Mouse (Mus musculus): ENCODE results near the gene Btbd17. TPM values are rescaled to one million over a fixed set of nuclear protein-coding genes. Genes with fewer than 3 reads are reported as not detected.
A peak's percentile ranks its signal among the peaks of the same experiment; 100 is the strongest.

Btbd17 gene
- polyA plus RNA-seq (2015; fragmentation: Nextera tagmentation; extraction: Ambion mirVana) = 1.4 and 1.5 TPM in 2 replicates

GRCm38 (mm10) chr11:114795848-114796322 is at the start of gene Btbd17:
TSS of gene Btbd17 (minus strand) at chr11:114795945.
- H3K9ac ChIP-seq = no peak within 1 kb of the TSS

GRCm38 (mm10) chr11:114844464-114845220 is 48.9 kb upstream of the Btbd17 start:
- ATAC-seq = 0 out of 2 replicates have a peak, but pooled peaks have one; percentile 11
- 61% methylated on average over 7 of the region's 7 CpGs for WGBS
- no peak overlapping the region for H3K9ac ChIP-seq
- H3K36me3 ChIP-seq = no peaks in the 10 kb centered on the region
- no peak overlapping the region for H3K27ac ChIP-seq
- no peak overlapping the region for H3K4me2 ChIP-seq (replicated peaks)
- no peaks in the 10 kb centered on the region for H3K9me3 ChIP-seq
- no peak overlapping the region for H3K4me3 ChIP-seq (replicated peaks)
- H3K4me1 ChIP-seq (replicated peaks) = peaks cover 15% of the 10 kb centered on the region
- no peaks in the 10 kb centered on the region for H3K27me3 ChIP-seq (replicated peaks)

More at GRCm38 (mm10) chr11:114795848-114796322, at the start of gene Btbd17:
- Histone ChIP-seq H3K4me2 (replicated peaks) (peak within 1 kb of the TSS; percentile 72), H3K9me3 (no peaks in the 10 kb centered on the region), H3K36me3 (no peaks in the 10 kb centered on the region), H3K4me3 (replicated peaks) (peak within 1 kb of the TSS; percentile 32), H3K4me1 (replicated peaks) (peaks cover 25% of the 10 kb centered on the region), H3K27me3 (replicated peaks) (peaks cover 35% of the 10 kb centered on the region), H3K27ac (no peak within 1 kb of the TSS)
- 0 out of 2 replicates have a peak, but pooled peaks have one; percentile 19 for ATAC-seq
- WGBS = 11% methylated on average over 4 of the region's 4 CpGs

GRCm38 (mm10) chr11:114843818-114844463 is 48.2 kb upstream of the Btbd17 start:
- 15% methylated on average over 8 of the region's 8 CpGs for WGBS
- no peak overlapping the region for H3K9ac ChIP-seq
- H3K4me2 ChIP-seq (replicated peaks) = peak overlapping the region; percentile 20; the same call in 1 of the 2 replicates
- H3K9me3 ChIP-seq = no peaks in the 10 kb centered on the region
- no peak overlapping the region for H3K27ac ChIP-seq
- H3K27me3 ChIP-seq (replicated peaks) = no peaks in the 10 kb centered on the region
- no peak overlapping the region for H3K4me3 ChIP-seq (replicated peaks)
- H3K4me1 ChIP-seq (replicated peaks) = peaks cover 9% of the 10 kb centered on the region
- peak; percentile 72 for ATAC-seq
- H3K36me3 ChIP-seq = no peaks in the 10 kb centered on the region

GRCm38 (mm10) chr11:114833166-114833565 is 37.4 kb upstream of the Btbd17 start:
- no peak for ATAC-seq
- Histone ChIP-seq H3K9me3 (no peaks in the 10 kb centered on the region), H3K27ac (no peak overlapping the region), H3K4me3 (replicated peaks) (no peak overlapping the region), H3K9ac (no peak overlapping the region), H3K4me2 (replicated peaks) (no peak overlapping the region), H3K4me1 (replicated peaks) (peaks cover 22% of the 10 kb centered on the region), H3K36me3 (no peaks in the 10 kb centered on the region), H3K27me3 (replicated peaks) (no peaks in the 10 kb centered on the region)
- WGBS = 34% methylated on average over 5 of the region's 5 CpGs

- 0 out of 2 replicates have a peak overlapping the region, but pooled peaks have one; percentile 0 for H3K9ac ChIP-seq
- no peak for ATAC-seq
- H3K4me2 ChIP-seq (replicated peaks) = peak overlapping the region; percentile 72
- 19% methylated on average over 8 of the region's 8 CpGs for WGBS
- H3K27me3 ChIP-seq (replicated peaks) = no peaks in the 10 kb centered on the region
- no peaks in the 10 kb centered on the region for H3K36me3 ChIP-seq
- H3K4me3 ChIP-seq (replicated peaks) = peak overlapping the region; percentile 24; the same call in 1 of the 2 replicates
- H3K4me1 ChIP-seq (replicated peaks) = peaks cover 22% of the 10 kb centered on the region
- H3K9me3 ChIP-seq = no peaks in the 10 kb centered on the region
- peak overlapping the region; percentile 66 for H3K27ac ChIP-seq
These were observed 34.7 kb upstream of the Btbd17 start for GRCm38 (mm10) chr11:114830433-114830773.

GRCm38 (mm10) chr11:114829499-114830432 is 34.0 kb upstream of the Btbd17 start:
- Histone ChIP-seq H3K36me3 (no peaks in the 10 kb centered on the region), H3K9me3 (no peaks in the 10 kb centered on the region), H3K27me3 (replicated peaks) (no peaks in the 10 kb centered on the region), H3K4me2 (replicated peaks) (peak overlapping the region; percentile 72), H3K27ac (peak overlapping the region; percentile 66), H3K4me3 (replicated peaks) (peak overlapping the region; percentile 24), H3K9ac (0 out of 2 replicates have a peak overlapping the region, but pooled peaks have one; percentile 0), H3K4me1 (replicated peaks) (peaks cover 22% of the 10 kb centered on the region)
- peak; percentile 92 for ATAC-seq
- 6% methylated on average over 24 of the region's 24 CpGs for WGBS

GRCm38 (mm10) chr11:114826686-114827085 is 30.9 kb upstream of the Btbd17 start:
- Histone ChIP-seq H3K9ac (no peak overlapping the region), H3K9me3 (no peaks in the 10 kb centered on the region), H3K4me3 (replicated peaks) (no peak overlapping the region), H3K27me3 (replicated peaks) (no peaks in the 10 kb centered on the region), H3K36me3 (no peaks in the 10 kb centered on the region), H3K27ac (no peak overlapping the region), H3K4me2 (replicated peaks) (no peak overlapping the region), H3K4me1 (replicated peaks) (peaks cover 31% of the 10 kb centered on the region)
- 57% methylated on average over 5 of the region's 5 CpGs for WGBS
- peak; percentile 31 for ATAC-seq

- Histone ChIP-seq H3K27ac (no peak overlapping the region), H3K4me1 (replicated peaks) (peaks cover 11% of the 10 kb centered on the region), H3K9ac (no peak overlapping the region), H3K9me3 (no peaks in the 10 kb centered on the region), H3K4me2 (replicated peaks) (no peak overlapping the region), H3K36me3 (no peaks in the 10 kb centered on the region), H3K27me3 (replicated peaks) (no peaks in the 10 kb centered on the region), H3K4me3 (replicated peaks) (no peak overlapping the region)
- WGBS = 16% methylated on average over 11 of the region's 11 CpGs
- no peak for ATAC-seq
These were observed 27.5 kb upstream of the Btbd17 start for GRCm38 (mm10) chr11:114823199-114823725.

GRCm38 (mm10) chr11:114822727-114823126 is 27.0 kb upstream of the Btbd17 start:
- H3K4me2 ChIP-seq (replicated peaks) = peak overlapping the region; percentile 7; the same call in 1 of the 2 replicates
- WGBS = 48% methylated on average over 12 of the region's 12 CpGs
- H3K27ac ChIP-seq = no peak overlapping the region
- peaks cover 11% of the 10 kb centered on the region for H3K4me1 ChIP-seq (replicated peaks)
- no peaks in the 10 kb centered on the region for H3K27me3 ChIP-seq (replicated peaks)
- ATAC-seq = no peak
- H3K9me3 ChIP-seq = no peaks in the 10 kb centered on the region
- H3K9ac ChIP-seq = no peak overlapping the region
- no peak overlapping the region for H3K4me3 ChIP-seq (replicated peaks)
- no peaks in the 10 kb centered on the region for H3K36me3 ChIP-seq

GRCm38 (mm10) chr11:114821325-114821724 is 25.6 kb upstream of the Btbd17 start:
- no peaks in the 10 kb centered on the region for H3K9me3 ChIP-seq
- H3K4me2 ChIP-seq (replicated peaks) = no peak overlapping the region
- no peak overlapping the region for H3K4me3 ChIP-seq (replicated peaks)
- H3K36me3 ChIP-seq = no peaks in the 10 kb centered on the region
- no peak overlapping the region for H3K9ac ChIP-seq
- no peak overlapping the region for H3K27ac ChIP-seq
- peaks cover 11% of the 10 kb centered on the region for H3K4me1 ChIP-seq (replicated peaks)
- WGBS = 32% methylated on average over 1 of the region's 1 CpGs
- no peak for ATAC-seq
- H3K27me3 ChIP-seq (replicated peaks) = no peaks in the 10 kb centered on the region

- no peak overlapping the region for H3K9ac ChIP-seq
- ATAC-seq = no peak
- no peak overlapping the region for H3K4me3 ChIP-seq (replicated peaks)
- H3K9me3 ChIP-seq = no peaks in the 10 kb centered on the region
- WGBS = 55% methylated on average over 3 of the region's 3 CpGs
- no peaks in the 10 kb centered on the region for H3K27me3 ChIP-seq (replicated peaks)
- H3K27ac ChIP-seq = no peak overlapping the region
- no peaks in the 10 kb centered on the region for H3K36me3 ChIP-seq
- no peak overlapping the region for H3K4me2 ChIP-seq (replicated peaks)
- peaks cover 11% of the 10 kb centered on the region for H3K4me1 ChIP-seq (replicated peaks)
These were observed 24.7 kb upstream of the Btbd17 start for GRCm38 (mm10) chr11:114820444-114820843.

All from intestine, embryonic 15.5 days (tissue).